8 mouse cellular contexts compared by ENCODE assay signal in the genomic region with DNA sequence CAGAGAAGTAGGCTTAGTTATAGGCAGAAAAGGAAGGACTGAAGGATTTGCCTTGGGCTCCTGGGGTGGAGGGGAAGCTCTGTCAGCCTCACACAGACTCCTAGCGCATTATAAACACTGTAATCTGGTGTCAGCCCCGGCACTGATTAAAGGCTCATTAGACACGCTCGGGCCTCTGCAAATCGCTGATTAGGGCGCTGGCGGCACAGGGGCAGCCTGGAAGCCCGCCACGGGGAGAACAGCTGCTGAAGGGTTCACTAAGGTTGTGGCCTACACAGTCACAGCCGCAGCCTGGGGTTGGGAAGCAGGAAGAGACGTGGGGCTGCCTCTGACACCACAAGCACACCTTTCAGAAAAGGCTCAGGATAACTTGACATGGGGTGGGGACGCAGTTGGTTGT. TPM values are rescaled to one million over a fixed set of nuclear protein-coding genes. Genes with fewer than 3 reads are reported as not detected.
DNase-seq lines count a peak whose midpoint lies in the region; ATAC-seq and TF ChIP-seq lines count a peak whose summit lies in the region.

No protein-coding gene starts in this region.

- WGBS in forebrain, postnatal 0 days = 15% methylated on average over 12 of the region's 12 CpGs
- WGBS in intestine, embryonic 14.5 days = 14% methylated on average over 12 of the region's 12 CpGs
- 15% methylated on average over 12 of the region's 12 CpGs for WGBS in liver, embryonic 14.5 days (ENCODE audit: insufficient replicate concordance)

- peak; percentile 55 for DNase-seq in embryo, embryonic 10 days (ENCODE audit: low spot score)
- no peak for DNase-seq in embryo, embryonic 9.5 days (ENCODE audit: extremely low spot score)
- DNase-seq in forebrain, postnatal 0 days = peak; percentile 35
- DNase-seq in intestine, embryonic 14.5 days (ENCODE audit: low spot score) = no peak
- DNase-seq in liver, embryonic 14.5 days (ENCODE audit: low read depth in 3 of 3, low spot score in 3 of 3) = peak; percentile 28 to 39 (median 36)
- DNase-seq in layer of hippocampus, adult 8-10 months (ENCODE audit: low spot score in 2 of 2) = no peak
- no peak for DNase-seq in thymus, adult 18-20 months
- no peak for DNase-seq in thymus, postnatal 0 days (ENCODE audit: low spot score)

- no peak overlapping the region for H3K4me2 ChIP-seq in forebrain, postnatal 0 days (ENCODE audit: low read depth)
- H3K4me2 ChIP-seq in intestine, embryonic 14.5 days (ENCODE audit: low read length) = 0 out of 2 replicates have a peak overlapping the region, but pooled peaks have one; percentile 4
- no peak overlapping the region for H3K4me2 ChIP-seq in liver, embryonic 14.5 days (ENCODE audit: low read depth)

- H3K9ac ChIP-seq in forebrain, postnatal 0 days = no peak overlapping the region
- H3K9ac ChIP-seq in intestine, embryonic 14.5 days (ENCODE audit: low read length) = no peak overlapping the region
- no peak overlapping the region for H3K9ac ChIP-seq in liver, embryonic 14.5 days (replicated peaks)

- no peak overlapping the region for H3K27ac ChIP-seq in forebrain, postnatal 0 days (ENCODE audit: low read depth, low read length)
- H3K27ac ChIP-seq in intestine, embryonic 14.5 days (ENCODE audit: low read depth) = 0 out of 2 replicates have a peak overlapping the region, but pooled peaks have one; percentile 11
- H3K27ac ChIP-seq in liver, embryonic 14.5 days = no peak overlapping the region

- ATAC-seq in forebrain, postnatal 0 days = peak; percentile 46
- ATAC-seq in intestine, embryonic 14.5 days (replicated peaks; ENCODE audit: low FRiP score, low TSS enrichment, low read depth) = no peak
- ATAC-seq in liver, embryonic 14.5 days (ENCODE audit: insufficient read depth) = peak; percentile 35; the same call in 1 of the 2 replicates

- no peak overlapping the region for H3K4me3 ChIP-seq in forebrain, postnatal 0 days (ENCODE audit: low read depth, low read length)
- H3K4me3 ChIP-seq in intestine, embryonic 14.5 days (ENCODE audit: low read depth, low read length) = no peak overlapping the region
- no peak overlapping the region for H3K4me3 ChIP-seq in liver, embryonic 14.5 days (ENCODE audit: insufficient read depth in 1 of 2, low read depth in 2 of 2, low read length in 2 of 2)

- H3K4me1 ChIP-seq in forebrain, postnatal 0 days (ENCODE audit: insufficient read depth) = 0 out of 2 replicates have a peak, but pooled peaks cover 8% of the 10 kb centered on the region
- peaks cover 48% of the 10 kb centered on the region for H3K4me1 ChIP-seq in intestine, embryonic 14.5 days (replicated peaks; ENCODE audit: control insufficient read depth, insufficient read depth, low read length)
- peaks cover 3 to 19% of the 10 kb centered on the region in 2 experiments; a peak in 3 of 4 replicates for H3K4me1 ChIP-seq in liver, embryonic 14.5 days (replicated peaks; ENCODE audit: control insufficient read depth in 2 of 2, insufficient read depth in 2 of 2, low read length in 1 of 2)

- H3K36me3 ChIP-seq in forebrain, postnatal 0 days (ENCODE audit: insufficient read depth) = no peaks in the 10 kb centered on the region
- H3K36me3 ChIP-seq in intestine, embryonic 14.5 days (ENCODE audit: control insufficient read depth, insufficient read depth, low read length) = peaks cover 9% of the 10 kb centered on the region
- no peaks in the 10 kb centered on the region for H3K36me3 ChIP-seq in liver, embryonic 14.5 days (replicated peaks; ENCODE audit: control insufficient read depth, insufficient read depth, low read depth)

- no peaks in the 10 kb centered on the region for H3K9me3 ChIP-seq in forebrain, postnatal 0 days (ENCODE audit: low read length)
- H3K9me3 ChIP-seq in intestine, embryonic 14.5 days (ENCODE audit: control insufficient read depth, low read length) = no peaks in the 10 kb centered on the region
- H3K9me3 ChIP-seq in liver, embryonic 14.5 days (ENCODE audit: control insufficient read depth, low read length) = no peaks in the 10 kb centered on the region

- H3K27me3 ChIP-seq in forebrain, postnatal 0 days (ENCODE audit: insufficient read depth, low read length) = no peaks in the 10 kb centered on the region
- H3K27me3 ChIP-seq in intestine, embryonic 14.5 days (replicated peaks; ENCODE audit: control insufficient read depth, insufficient read depth, low read length) = no peaks in the 10 kb centered on the region
- no peaks in the 10 kb centered on the region; the same call in 1 of the 2 replicates for H3K27me3 ChIP-seq in liver, embryonic 14.5 days (ENCODE audit: control insufficient read depth, insufficient read depth, low read length)

- TF ChIP-seq EP300 in liver, embryonic 14.5 days (IDR thresholded peaks at IDR 0.05; ENCODE audit: low read depth) = 0 out of 2 replicates have a peak, but pooled peaks have one; percentile 26

- no peak for TF ChIP-seq CTCF in forebrain, postnatal 0 days (IDR thresholded peaks at IDR 0.05; ENCODE audit: low read depth)
- no peak for TF ChIP-seq CTCF in liver, embryonic 14.5 days (IDR thresholded peaks at IDR 0.05; ENCODE audit: low read depth)

RNA-seq across cellular contexts. Expression of gene Acvrl1, which starts 11.6 kb away (rescaled TPM):
- 8.7 and 10.7 TPM in 2 replicates for total RNA-seq in forebrain, postnatal 0 days (2014; rRNA removed)
- 5.8 and 6.0 TPM in 2 replicates for polyA plus RNA-seq in forebrain, postnatal 0 days (2015; fragmentation: Nextera tagmentation; extraction: Ambion mirVana)
- 16.5 and 16.6 TPM in 2 replicates for polyA plus RNA-seq in intestine, embryonic 14.5 days (2014; fragmentation: Nextera tagmentation; extraction: Ambion mirVana)
- polyA plus RNA-seq in liver, embryonic 14.5 days (2012; rRNA removed) = 1.1 TPM in 2 replicates
- polyA plus RNA-seq in liver, embryonic 14.5 days (2014; fragmentation: Nextera tagmentation; extraction: Ambion mirVana) = 0.71 and 1.3 TPM in 2 replicates
- 10 to 100 TPM; 14.1 to 16.5 (median 14.9) TPM for total RNA-seq in layer of hippocampus, adult 8-10 months (2022)
- polyA plus RNA-seq in thymus, postnatal 0 days (2015; fragmentation: Nextera tagmentation; extraction: Ambion mirVana) = 5.8 and 6.5 TPM in 2 replicates

RNA-seq across cellular contexts. Expression of gene Ankrd33, which starts 24.3 kb away (rescaled TPM):
- total RNA-seq in forebrain, postnatal 0 days (2014; rRNA removed) = not detected in 2 replicates
- polyA plus RNA-seq in forebrain, postnatal 0 days (2015; fragmentation: Nextera tagmentation; extraction: Ambion mirVana) = not detected in 2 replicates
- polyA plus RNA-seq in intestine, embryonic 14.5 days (2014; fragmentation: Nextera tagmentation; extraction: Ambion mirVana) = not detected in 2 replicates
- polyA plus RNA-seq in liver, embryonic 14.5 days (2012; rRNA removed) = not detected in 2 replicates
- polyA plus RNA-seq in liver, embryonic 14.5 days (2014; fragmentation: Nextera tagmentation; extraction: Ambion mirVana) = not detected in 2 replicates
- under 1 TPM in 1 of 4 experiments, not detected in 3; 0.25 TPM for total RNA-seq in layer of hippocampus, adult 8-10 months (2022)
- not detected in 2 replicates for polyA plus RNA-seq in thymus, postnatal 0 days (2015; fragmentation: Nextera tagmentation; extraction: Ambion mirVana)

RNA-seq across cellular contexts. Expression of gene Acvr1b, which starts 34.0 kb away (rescaled TPM):
- total RNA-seq in forebrain, postnatal 0 days (2014; rRNA removed) = 74.2 and 80.4 TPM in 2 replicates
- 13.2 and 17.4 TPM in 2 replicates for polyA plus RNA-seq in forebrain, postnatal 0 days (2015; fragmentation: Nextera tagmentation; extraction: Ambion mirVana)
- polyA plus RNA-seq in intestine, embryonic 14.5 days (2014; fragmentation: Nextera tagmentation; extraction: Ambion mirVana) = 12.5 and 12.6 TPM in 2 replicates
- polyA plus RNA-seq in liver, embryonic 14.5 days (2012; rRNA removed) = 3.2 and 3.4 TPM in 2 replicates
- 1.3 and 2.0 TPM in 2 replicates for polyA plus RNA-seq in liver, embryonic 14.5 days (2014; fragmentation: Nextera tagmentation; extraction: Ambion mirVana)
- 10 to 100 TPM; 81.2 to 96.0 (median 85.4) TPM for total RNA-seq in layer of hippocampus, adult 8-10 months (2022)
- polyA plus RNA-seq in thymus, postnatal 0 days (2015; fragmentation: Nextera tagmentation; extraction: Ambion mirVana) = 3.9 and 4.6 TPM in 2 replicates

Comparison
In these comparisons a context has a peak if more than half of its experiments do, and no peak if none do; other contexts are left out.
1. DNase-seq: peak in embryo, embryonic 10 days (single experiment), forebrain, postnatal 0 days (single experiment) and liver, embryonic 14.5 days (3 of 3); none in embryo, embryonic 9.5 days (single experiment), intestine, embryonic 14.5 days (single experiment), layer of hippocampus, adult 8-10 months (0 of 2), thymus, adult 18-20 months (0 of 2) and thymus, postnatal 0 days (single experiment).